Mouse (Mus musculus) hindbrain, embryonic 14.5 days (tissue): ENCODE results near the gene Foxo3. TPM values are rescaled to one million over a fixed set of nuclear protein-coding genes. Genes with fewer than 3 reads are reported as not detected.

Source experiments
- ATAC-seq: fragments of 200-750 bp; cut with Nextera tagmentation; 2 replicates; pipeline ENCODE4 v1.8.0; 2017; ENCODE audit warnings: moderate number of reproducible peaks, mild to moderate bottlenecking, moderate TSS enrichment, moderate library complexity; ENCODE audit not compliant: low FRiP score
- DNase-seq: peaks from one replicate; pipeline ENCODE4 v3.0.0-alpha.2; 2015; ENCODE audit warnings: low spot score
- H3K27ac ChIP-seq: fragments of 300-500 bp; sonication (generic); 2 replicates; pipeline ENCODE4 v1.5.1; 2014; ENCODE audit warnings: mild to moderate bottlenecking, moderate library complexity
- H3K27me3 ChIP-seq: fragments of 300-500 bp; sonication (generic); 2 replicates; pipeline ENCODE4 v1.6.1; 2014; ENCODE audit warnings: mild to moderate bottlenecking, low read length, mixed read lengths; ENCODE audit not compliant: control insufficient read depth, insufficient read depth
- H3K36me3 ChIP-seq: fragments of 300-500 bp; sonication (generic); replicated peaks from 2 replicates; pipeline ENCODE4 v1.6.1; 2014; ENCODE audit not compliant: control insufficient read depth, insufficient read depth
- H3K4me1 ChIP-seq: fragments of 300-500 bp; sonication (generic); replicated peaks from 2 replicates; pipeline ENCODE4 v1.6.1; 2014; ENCODE audit warnings: antibody characterized with exemption, low read length, mixed read lengths; ENCODE audit not compliant: control insufficient read depth, insufficient read depth
- H3K4me2 ChIP-seq: fragments of 300-500 bp; sonication (generic); replicated peaks from 2 replicates; pipeline ENCODE4 v1.6.1; 2014; ENCODE audit warnings: mild to moderate bottlenecking, moderate library complexity
- H3K4me3 ChIP-seq: fragments of 300-500 bp; sonication (generic); replicated peaks from 2 replicates; pipeline ENCODE4 v1.5.1; 2014; ENCODE audit warnings: mild to moderate bottlenecking, low read length
- H3K9ac ChIP-seq: fragments of 300-500 bp; sonication (generic); 2 replicates; pipeline ENCODE4 v1.6.1; 2014
- H3K9me3 ChIP-seq: fragments of 300-500 bp; sonication (generic); 2 replicates; pipeline ENCODE4 v1.6.1; 2016; ENCODE audit warnings: low read length; ENCODE audit not compliant: control insufficient read depth
- WGBS: fragments of 180-500 bp; shearing (Covaris S2); extraction: QIAGEN DNeasy Blood & Tissue Kit; methylation state at CpG from one replicate; pipeline ENCODE4 v1.1.7; 2014; 5-methylcytosine and 5-hydroxymethylcytosine counted together
- polyA plus RNA-seq: library from polyadenylated mRNA; unstranded; fragments of >200 nt; fragmentation: Nextera tagmentation; extraction: Ambion mirVana; gene quantifications from 2 replicates; pipeline ENCODE4 v1.2.1, GENCODE M21; 2014

Gene Foxo3
- polyA plus RNA-seq, 1 experiment from 2014 or later = 5.9 TPM

DNA sequence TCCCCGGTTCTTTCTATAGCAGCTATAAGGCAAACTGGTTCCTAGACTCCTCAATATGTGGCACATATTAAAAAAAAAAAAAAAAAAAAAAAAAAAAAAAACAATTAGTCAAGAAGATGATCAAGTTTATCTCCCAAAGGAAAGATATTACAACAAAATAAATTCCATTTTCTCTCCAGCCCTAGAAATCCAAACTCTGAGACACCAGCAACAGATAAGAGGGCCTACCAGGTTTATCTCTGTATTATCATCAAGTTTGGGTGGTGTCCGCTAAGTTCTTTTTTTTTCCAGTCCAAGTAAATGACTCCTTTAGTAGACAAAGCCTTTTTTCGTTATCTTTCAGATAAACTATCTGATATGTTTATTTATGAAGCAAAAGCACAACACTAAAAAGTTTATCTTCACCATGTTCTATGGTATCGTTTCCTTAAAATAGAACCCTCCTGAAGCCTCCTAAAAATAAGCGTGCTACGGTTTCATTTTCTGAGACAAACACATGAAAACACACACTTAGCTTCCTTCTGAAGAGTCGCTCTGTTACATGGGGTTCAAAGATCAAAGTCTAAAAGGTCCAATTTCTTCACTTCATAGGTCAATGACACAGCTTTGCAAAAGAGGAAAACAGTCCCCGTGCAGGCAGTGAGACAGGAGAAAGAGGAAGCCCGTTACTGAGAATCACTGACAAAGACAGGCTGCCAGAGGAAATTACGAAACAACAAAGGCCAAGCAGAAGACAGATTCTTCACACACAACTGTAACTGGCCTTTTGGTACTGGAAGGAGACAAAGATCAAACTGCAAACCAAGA lies 6.1 kb downstream of the Foxo3 start:
- ATAC-seq (no peak), DNase-seq (no peak)
- H3K9ac ChIP-seq = no peak overlapping the region
- H3K4me1 ChIP-seq = peaks cover 21% of the 10 kb centered on the region
- no peaks in the 10 kb centered on the region for H3K9me3 ChIP-seq
- peaks cover 13% of the 10 kb centered on the region for H3K27me3 ChIP-seq
- no peak overlapping the region for H3K4me3 ChIP-seq
- peaks cover 7% of the 10 kb centered on the region for H3K36me3 ChIP-seq
- 69% methylated on average over 10 of the region's 10 CpGs for WGBS
- H3K4me2 ChIP-seq = no peak overlapping the region
- H3K27ac ChIP-seq = no peak overlapping the region

GRCm38 (mm10) chr10:42269281-42270025 lies 7.1 kb downstream of the Foxo3 start:
- 73% methylated on average over 15 of the region's 15 CpGs for WGBS
- H3K27me3 ChIP-seq = peaks cover 13% of the 10 kb centered on the region
- no peak overlapping the region for H3K4me3 ChIP-seq
- peaks cover 16% of the 10 kb centered on the region for H3K36me3 ChIP-seq
- ATAC-seq = no peak
- H3K9me3 ChIP-seq = no peaks in the 10 kb centered on the region
- no peak overlapping the region for H3K4me2 ChIP-seq
- no peak for DNase-seq
- no peak overlapping the region for H3K27ac ChIP-seq
- peaks cover 13% of the 10 kb centered on the region for H3K4me1 ChIP-seq
- H3K9ac ChIP-seq = no peak overlapping the region

GRCm38 (mm10) chr10:42267811-42268545 lies 8.6 kb downstream of the Foxo3 start:
- DNase-seq = no peak
- Histone ChIP-seq H3K36me3 (peaks cover 16% of the 10 kb centered on the region), H3K9ac (no peak overlapping the region), H3K9me3 (no peaks in the 10 kb centered on the region), H3K27ac (no peak overlapping the region), H3K4me1 (no peaks in the 10 kb centered on the region), H3K27me3 (no peaks in the 10 kb centered on the region), H3K4me3 (no peak overlapping the region), H3K4me2 (no peak overlapping the region)
- no peak for ATAC-seq
- 92% methylated on average over 5 of the region's 5 CpGs for WGBS

- WGBS = 94% methylated on average over 11 of the region's 11 CpGs
Measured at GRCm38 (mm10) chr10:42265021-42265689, 11.4 kb downstream of the Foxo3 start.

DNA sequence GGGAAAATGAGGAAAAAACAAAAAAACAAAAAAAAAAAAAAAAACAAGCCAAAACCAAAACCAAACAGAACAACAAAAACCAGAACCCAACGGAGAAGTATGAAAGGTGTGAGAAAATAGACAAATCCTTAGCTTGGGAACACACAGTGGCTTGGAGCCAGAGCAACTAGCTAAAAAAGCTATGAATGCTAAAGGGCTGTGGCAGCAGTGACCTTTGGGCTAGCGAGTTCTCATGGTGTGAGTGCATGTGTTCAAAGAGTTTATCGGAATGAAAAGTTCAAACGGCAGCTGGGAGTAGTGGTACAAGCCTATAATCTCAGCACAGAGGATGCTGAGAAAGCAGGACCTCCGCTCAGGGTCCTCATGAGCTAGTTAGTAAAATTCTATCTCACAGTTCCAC lies 12.4 kb downstream of the Foxo3 start:
- Histone ChIP-seq H3K4me2 (no peak overlapping the region), H3K27me3 (no peaks in the 10 kb centered on the region), H3K36me3 (peaks cover 16% of the 10 kb centered on the region), H3K9ac (no peak overlapping the region), H3K27ac (no peak overlapping the region), H3K4me3 (no peak overlapping the region), H3K9me3 (no peaks in the 10 kb centered on the region), H3K4me1 (no peaks in the 10 kb centered on the region)
- WGBS = 86% methylated on average over 5 of the region's 5 CpGs
- ATAC-seq = no peak
- no peak for DNase-seq

More at GRCm38 (mm10) chr10:42265021-42265689, 11.4 kb downstream of the Foxo3 start:
- Histone ChIP-seq H3K9ac (no peak overlapping the region), H3K4me2 (no peak overlapping the region), H3K4me1 (no peaks in the 10 kb centered on the region), H3K27ac (no peak overlapping the region), H3K4me3 (no peak overlapping the region), H3K27me3 (no peaks in the 10 kb centered on the region), H3K36me3 (peaks cover 16% of the 10 kb centered on the region), H3K9me3 (no peaks in the 10 kb centered on the region)
- ATAC-seq (no peak), DNase-seq (no peak)

- H3K4me2 ChIP-seq = no peak overlapping the region
- ATAC-seq (no peak), DNase-seq (no peak)
- WGBS = 87% methylated on average over 8 of the region's 8 CpGs
- peaks cover 16% of the 10 kb centered on the region for H3K36me3 ChIP-seq
- no peaks in the 10 kb centered on the region for H3K4me1 ChIP-seq
- no peak overlapping the region for H3K4me3 ChIP-seq
- no peak overlapping the region for H3K9ac ChIP-seq
- H3K9me3 ChIP-seq = no peaks in the 10 kb centered on the region
- H3K27me3 ChIP-seq = no peaks in the 10 kb centered on the region
- no peak overlapping the region for H3K27ac ChIP-seq
Measured at GRCm38 (mm10) chr10:42263701-42264100, 12.9 kb downstream of the Foxo3 start.

GRCm38 (mm10) chr10:42262061-42262460 lies 14.5 kb downstream of the Foxo3 start:
- H3K4me1 ChIP-seq = no peaks in the 10 kb centered on the region
- H3K9me3 ChIP-seq = no peaks in the 10 kb centered on the region
- ATAC-seq (no peak), DNase-seq (no peak)
- H3K9ac ChIP-seq = no peak overlapping the region
- 91% methylated on average over 3 of the region's 3 CpGs for WGBS
- no peaks in the 10 kb centered on the region for H3K27me3 ChIP-seq
- H3K4me2 ChIP-seq = no peak overlapping the region
- H3K27ac ChIP-seq = no peak overlapping the region
- no peak overlapping the region for H3K4me3 ChIP-seq
- peaks cover 16% of the 10 kb centered on the region for H3K36me3 ChIP-seq

DNA sequence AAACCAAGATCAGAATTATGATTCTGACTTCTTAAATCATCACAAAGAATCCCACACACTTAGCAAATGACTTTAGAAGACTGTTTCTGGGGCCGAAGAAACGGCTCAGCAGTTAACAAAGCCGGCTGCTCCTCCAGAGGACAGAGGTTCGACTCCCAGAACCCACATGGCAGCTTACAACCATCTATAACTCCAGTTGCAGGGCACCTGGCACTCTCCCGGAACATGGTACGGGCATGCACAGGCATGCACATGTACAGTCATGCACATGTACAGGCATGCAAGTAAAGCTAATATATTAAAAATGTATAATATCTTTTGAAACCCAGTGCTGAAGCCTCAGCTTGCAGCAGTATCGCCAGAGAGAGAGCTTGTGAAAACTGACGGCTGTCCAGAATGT lies 15.5 kb downstream of the Foxo3 start:
- Histone ChIP-seq H3K9ac (no peak overlapping the region), H3K27me3 (no peaks in the 10 kb centered on the region), H3K4me1 (no peaks in the 10 kb centered on the region), H3K4me2 (no peak overlapping the region), H3K9me3 (no peaks in the 10 kb centered on the region), H3K36me3 (peaks cover 15% of the 10 kb centered on the region), H3K4me3 (no peak overlapping the region), H3K27ac (no peak overlapping the region)
- WGBS = 95% methylated on average over 8 of the region's 8 CpGs
- no peak for ATAC-seq
- DNase-seq = no peak

DNA sequence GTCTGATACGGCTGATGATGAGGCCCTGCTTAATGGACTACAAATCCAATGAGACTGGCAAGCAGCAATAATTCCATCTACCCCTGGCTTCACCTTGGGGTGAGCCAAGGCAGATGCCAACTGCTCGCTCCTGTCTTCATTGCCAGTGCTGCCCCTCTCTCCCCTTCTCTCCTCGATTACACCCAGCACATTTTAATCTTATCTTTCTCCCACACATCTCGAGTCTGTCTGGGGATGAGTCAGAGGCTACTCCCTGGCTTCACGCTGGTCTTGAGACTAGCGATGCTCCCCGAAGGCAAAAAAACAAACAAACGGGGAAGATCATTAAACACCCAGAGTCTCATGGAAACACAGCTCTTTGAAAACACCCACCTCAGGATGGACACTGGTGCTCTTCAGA lies 16.0 kb downstream of the Foxo3 start:
- DNase-seq (no peak), ATAC-seq (no peak)
- no peaks in the 10 kb centered on the region for H3K4me1 ChIP-seq
- no peak overlapping the region for H3K4me2 ChIP-seq
- H3K9me3 ChIP-seq = no peaks in the 10 kb centered on the region
- H3K27ac ChIP-seq = no peak overlapping the region
- no peak overlapping the region for H3K9ac ChIP-seq
- peaks cover 10% of the 10 kb centered on the region; the same call in 1 of the 2 replicates for H3K36me3 ChIP-seq
- no peaks in the 10 kb centered on the region for H3K27me3 ChIP-seq
- 87% methylated on average over 8 of the region's 8 CpGs for WGBS
- no peak overlapping the region for H3K4me3 ChIP-seq
